Mouse (Mus musculus): ENCODE results near the gene Hspa4.
"Not testable (repeated sequence)": the region's sequence is repeated elsewhere in the genome, so short reads cannot be mapped to it uniquely, and the experiment has no call there.

DNA sequence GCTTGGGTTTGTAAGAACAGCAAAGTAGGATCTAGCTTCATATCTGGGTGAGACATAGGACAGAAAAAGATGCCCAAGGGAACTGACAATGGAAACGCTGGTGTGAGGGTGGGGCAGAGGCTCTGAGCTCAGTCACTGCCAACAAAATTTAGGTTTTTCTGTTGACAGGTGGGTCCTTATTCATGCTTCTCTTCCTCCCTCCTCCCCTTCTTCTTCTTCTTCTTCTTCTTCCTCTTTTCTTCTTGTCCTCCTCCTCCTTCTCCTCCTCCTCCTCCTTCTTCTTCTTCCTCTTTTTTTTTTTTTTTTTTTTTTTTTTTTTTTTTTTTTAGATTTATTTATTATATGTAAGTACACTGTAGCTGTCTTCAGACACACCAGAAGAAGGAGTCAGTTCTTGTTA, 12.6 kb upstream of the Hspa4 start:
- not testable (repeated sequence) for TF ChIP-seq CTCF (IDR thresholded peaks at IDR 0.05; ENCODE audit: borderline replicate concordance, insufficient read depth, low read length); POLR2A (IDR thresholded peaks at IDR 0.05; ENCODE audit: low read depth, low read length)

Measured in embryonic fibroblast, embryonic 13.5 days (primary cell).